Mouse (Mus musculus): ENCODE data around the gene A630076J17Rik.

A630076J17Rik gene

GRCm38 (mm10) chr3:107230527-107230926 lies at the start of gene A630076J17Rik:
A630076J17Rik (plus strand) TSS chr3:107230614.
- DNase-seq (ENCODE audit: low spot score): no peak

- no peak for DNase-seq (ENCODE audit: low spot score)
Observed at GRCm38 (mm10) chr3:107180860-107181259, 49.6 kb upstream of the A630076J17Rik start.

DNA sequence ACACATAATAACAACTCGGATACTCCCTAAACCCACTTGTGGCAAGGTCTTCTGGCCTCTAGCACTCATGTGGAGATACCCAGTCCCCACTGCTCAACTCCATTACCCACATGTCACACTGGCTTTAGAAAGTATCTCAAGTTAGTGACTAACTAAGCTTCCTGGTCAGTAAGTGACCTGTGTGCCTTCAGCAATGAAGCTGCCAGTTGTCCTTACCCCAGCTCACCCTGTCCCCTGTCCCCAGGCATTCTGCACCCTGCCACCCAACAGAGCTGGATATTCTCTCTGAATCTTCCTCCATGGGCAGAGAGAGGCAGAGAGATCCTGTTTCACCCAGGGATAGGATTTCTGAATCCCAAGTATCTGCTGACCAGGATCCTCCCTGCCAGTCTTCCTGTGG lies 47.7 kb upstream of the A630076J17Rik start, which contains the start of gene Kcna10:
Gene Kcna10 (plus strand): TSS at position 301 of the 400 bp plus-strand sequence.
- no peak for DNase-seq (ENCODE audit: low spot score)

- no peak for DNase-seq (ENCODE audit: low spot score)
Observed at GRCm38 (mm10) chr3:107183178-107183577, 47.2 kb upstream of the A630076J17Rik start.

- no peak for DNase-seq (ENCODE audit: low spot score)
Observed at GRCm38 (mm10) chr3:107185597-107185996, 44.8 kb upstream of the A630076J17Rik start.

- DNase-seq (ENCODE audit: low spot score): no peak
Observed at GRCm38 (mm10) chr3:107187022-107187421, 43.4 kb upstream of the A630076J17Rik start.

DNA sequence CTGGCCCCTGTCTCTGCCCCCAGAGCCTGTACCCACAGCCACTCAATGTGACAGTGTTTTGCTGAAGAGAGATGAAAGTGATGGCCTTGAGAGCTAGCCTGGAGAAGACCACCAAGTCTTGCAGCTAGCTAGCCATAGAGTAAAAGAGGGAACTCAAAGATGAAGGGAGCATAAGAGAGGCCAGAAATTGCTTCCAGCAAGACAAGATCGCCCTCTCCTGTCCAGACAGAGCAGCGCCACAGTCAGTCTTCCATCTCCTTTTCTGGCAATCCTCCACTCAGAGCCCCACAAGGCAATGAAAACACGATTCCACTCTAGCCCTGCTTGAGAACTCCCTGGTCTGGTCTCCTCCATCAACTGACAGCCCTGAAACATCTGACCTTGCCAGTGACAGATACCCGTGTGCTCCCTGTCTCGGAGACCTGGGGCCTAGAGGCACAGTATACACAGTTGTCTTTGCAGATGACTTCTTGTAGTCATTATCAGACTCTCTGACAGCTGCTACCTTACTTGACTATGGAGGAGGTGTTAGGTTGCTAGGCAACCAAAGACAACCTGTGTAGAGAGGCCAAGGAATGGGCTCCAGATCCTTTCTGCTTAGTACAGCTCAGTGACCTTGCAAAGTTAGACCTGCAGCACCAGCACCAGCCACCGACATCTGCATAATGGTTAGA lies 42.1 kb upstream of the A630076J17Rik start:
- peak; percentile 58 for DNase-seq (ENCODE audit: low spot score)

- no peak for DNase-seq (ENCODE audit: low spot score)
Observed at GRCm38 (mm10) chr3:107201310-107202180, 28.9 kb upstream of the A630076J17Rik start.

- no peak for DNase-seq (ENCODE audit: low spot score)
Observed at GRCm38 (mm10) chr3:107204413-107204812, 26.0 kb upstream of the A630076J17Rik start.

GRCm38 (mm10) chr3:107205170-107205569 lies 25.2 kb upstream of the A630076J17Rik start:
- no peak for DNase-seq (ENCODE audit: low spot score)

DNA sequence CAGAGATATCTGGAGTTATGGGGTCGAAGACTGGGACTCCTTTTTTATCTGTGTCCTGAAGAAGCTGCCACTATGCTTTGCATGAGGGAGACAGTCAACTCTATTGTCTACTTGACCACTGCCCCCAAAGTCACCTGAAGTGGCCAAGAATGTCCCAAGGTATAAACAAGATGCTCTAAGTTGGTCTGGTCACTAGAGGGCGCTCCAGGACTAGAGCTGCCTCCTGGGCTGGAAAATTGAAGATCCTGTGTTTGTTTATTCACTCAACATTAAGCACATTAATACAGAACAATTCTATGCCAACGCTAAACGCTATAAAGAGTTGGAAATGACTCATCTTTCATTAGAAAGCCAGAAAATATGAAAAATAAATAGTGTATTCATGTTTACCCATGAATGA lies 24.4 kb upstream of the A630076J17Rik start:
- DNase-seq (ENCODE audit: low spot score): peak; percentile 84

DNA sequence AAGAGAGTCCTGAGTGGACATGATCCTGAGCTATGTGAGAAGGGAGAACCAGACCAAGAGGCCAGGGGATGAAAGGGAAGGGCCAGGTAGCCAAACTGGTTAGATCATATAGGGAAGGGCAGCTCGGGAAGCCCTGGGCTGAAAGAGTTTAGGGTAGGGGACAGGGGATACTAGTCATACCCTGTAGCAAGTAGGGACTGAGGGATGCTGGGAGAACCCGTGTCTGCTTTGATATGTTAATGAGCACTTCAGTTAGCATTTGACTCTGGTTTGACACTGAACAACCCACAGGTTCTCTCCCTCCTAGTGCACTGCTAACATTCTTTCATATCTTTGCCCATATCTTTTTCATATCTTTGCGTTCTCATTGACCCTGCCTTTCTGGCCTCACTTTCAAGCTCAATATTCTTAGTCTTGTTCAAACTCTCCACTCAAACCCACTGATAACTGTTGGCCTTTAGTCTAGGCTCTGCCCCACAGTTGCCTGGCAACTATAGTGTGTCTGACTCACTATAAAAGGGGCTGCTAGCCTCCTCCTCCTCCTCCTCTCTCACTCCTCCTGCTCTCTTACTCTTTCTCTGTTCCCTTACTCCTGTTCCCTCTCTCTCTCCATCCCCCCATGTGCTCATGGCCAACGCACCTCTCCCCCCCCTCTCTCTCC lies 23.8 kb upstream of the A630076J17Rik start:
- no peak for DNase-seq (ENCODE audit: low spot score)

DNA sequence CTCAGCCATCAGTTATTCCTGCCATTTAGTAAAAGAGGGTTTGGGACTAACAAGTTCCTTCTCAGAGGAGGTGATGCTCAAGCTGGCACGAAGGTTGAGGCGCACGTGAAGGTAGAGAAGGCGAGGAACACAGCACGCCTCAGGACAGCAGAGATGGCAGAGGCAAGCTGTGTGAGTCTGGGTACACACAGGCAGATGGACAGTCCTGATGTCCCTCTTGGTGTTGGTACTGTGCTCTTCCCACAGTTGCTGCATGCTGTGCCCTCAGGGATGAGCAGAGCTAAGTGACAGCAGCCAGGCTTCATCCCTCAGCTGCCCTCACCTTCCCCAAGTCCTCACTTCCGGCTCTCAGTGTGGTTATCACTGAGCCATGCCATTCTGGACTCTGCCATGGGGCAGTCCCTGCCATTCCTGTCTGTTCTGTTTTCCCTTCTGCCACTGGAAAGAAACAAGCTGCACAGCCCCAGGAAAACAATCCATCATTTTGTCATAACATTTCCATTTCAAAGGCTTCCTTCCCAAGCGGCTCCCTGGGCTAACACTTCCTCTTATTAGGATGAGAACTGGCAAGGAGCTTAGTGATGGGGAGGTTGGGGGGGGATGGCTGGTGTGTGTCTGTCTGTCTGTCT lies 22.7 kb upstream of the A630076J17Rik start:
- peak; percentile 29 for DNase-seq (ENCODE audit: low spot score)

DNA sequence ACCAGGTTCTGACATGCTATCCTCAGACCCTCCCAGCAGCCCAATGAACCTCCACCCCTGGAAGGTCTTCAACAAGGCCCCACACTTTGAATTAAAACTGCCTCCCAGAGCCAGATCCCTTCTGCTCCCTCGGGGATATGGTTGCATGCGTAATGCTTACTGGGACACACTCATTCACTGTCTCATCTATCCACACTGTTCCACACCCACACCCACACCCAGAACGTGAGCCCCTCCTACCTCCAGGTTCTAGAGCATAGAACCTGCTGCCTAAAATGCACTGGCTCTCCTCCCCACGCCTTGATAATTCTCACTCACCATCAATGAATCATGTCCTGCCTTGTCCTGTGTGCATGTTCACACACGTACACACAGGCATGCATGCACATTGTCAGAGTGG lies 15.8 kb upstream of the A630076J17Rik start:
- DNase-seq (ENCODE audit: low spot score): no peak

GRCm38 (mm10) chr3:107216400-107217100 lies 13.9 kb upstream of the A630076J17Rik start:
- DNase-seq (ENCODE audit: low spot score): no peak

DNA sequence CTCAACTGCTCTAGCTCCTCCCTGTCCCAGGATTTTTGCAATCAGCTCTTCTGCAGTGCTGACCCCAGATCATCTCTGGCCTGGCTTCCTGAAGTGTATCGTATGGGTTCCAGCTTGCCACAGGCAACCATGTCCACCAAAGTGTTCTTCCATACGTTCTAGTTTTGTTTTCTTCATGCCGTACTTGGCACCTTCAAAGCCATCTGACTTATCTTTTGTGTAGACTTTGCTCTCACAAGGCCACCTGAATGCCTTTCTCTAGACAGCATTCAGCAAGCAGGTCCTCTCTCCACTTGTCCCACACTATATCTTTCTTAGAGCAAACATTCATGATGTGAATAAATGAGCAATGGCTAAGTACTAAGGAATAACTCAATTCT lies 13.3 kb upstream of the A630076J17Rik start:
- DNase-seq (ENCODE audit: low spot score): no peak

DNA sequence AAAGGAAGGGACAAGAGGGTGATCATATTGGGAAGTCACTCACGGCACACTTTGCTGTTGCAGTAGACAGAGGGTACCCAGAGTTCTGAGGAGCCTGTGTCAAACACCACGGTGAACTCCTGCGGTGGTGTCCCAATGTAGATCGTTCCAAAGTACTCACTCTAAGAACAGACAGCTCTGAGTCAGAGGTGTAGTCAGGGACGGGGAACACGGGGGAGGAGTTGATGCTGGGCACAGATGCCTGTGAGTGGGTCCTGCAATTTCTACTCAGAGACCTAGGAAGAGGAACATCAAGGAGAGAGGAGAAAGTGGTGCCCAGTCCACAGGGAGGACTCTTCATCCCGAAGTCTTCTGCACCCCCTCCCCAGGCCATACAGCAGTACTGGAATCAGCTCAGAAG lies 11.8 kb upstream of the A630076J17Rik start:
- no peak for DNase-seq (ENCODE audit: low spot score)

DNA sequence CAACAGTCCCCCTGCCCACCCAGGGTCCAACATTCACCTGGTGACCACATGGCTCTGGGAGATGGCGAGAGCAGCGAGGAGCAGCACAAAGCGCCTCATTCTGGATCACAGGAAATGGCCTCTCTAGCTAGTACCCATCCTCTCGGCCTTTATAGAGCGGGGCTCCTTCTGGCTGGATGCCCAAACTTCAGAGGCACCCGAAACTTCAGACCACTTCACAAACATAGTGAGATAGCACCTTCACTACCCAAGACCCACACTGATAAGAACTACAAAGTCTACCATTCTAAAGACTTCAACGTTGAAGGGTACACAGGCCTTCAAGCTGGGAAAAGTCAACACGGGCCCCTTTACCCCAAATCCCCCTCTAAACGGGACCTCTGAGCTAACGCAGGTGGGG lies 8.8 kb upstream of the A630076J17Rik start, which contains the start of gene Cym:
Gene Cym (minus strand): TSS at position 125 of the 400 bp plus-strand sequence.
- no peak for DNase-seq (ENCODE audit: low spot score)

DNA sequence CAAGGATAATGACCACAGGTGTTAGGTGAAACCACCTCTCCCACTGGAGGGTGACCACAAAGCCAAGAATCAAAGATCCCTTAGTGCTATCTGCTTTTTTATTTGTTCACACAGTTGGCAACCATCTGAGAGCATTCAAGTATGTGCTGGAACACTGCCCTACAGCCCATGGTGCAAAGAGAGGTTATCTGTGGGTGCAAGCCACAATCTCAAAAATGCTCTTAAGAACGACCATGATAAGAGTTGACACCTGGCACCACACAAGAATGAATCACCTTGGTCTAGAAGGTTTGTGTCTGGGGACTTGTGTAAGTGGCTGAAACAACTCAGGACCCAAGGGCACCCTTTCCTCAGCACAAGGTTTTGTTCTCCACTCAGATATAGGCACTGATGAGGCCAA lies 7.2 kb upstream of the A630076J17Rik start:
- DNase-seq (ENCODE audit: low spot score): no peak

- no peak for DNase-seq (ENCODE audit: low spot score)
Observed at GRCm38 (mm10) chr3:107225820-107226219, 4.6 kb upstream of the A630076J17Rik start.

DNA sequence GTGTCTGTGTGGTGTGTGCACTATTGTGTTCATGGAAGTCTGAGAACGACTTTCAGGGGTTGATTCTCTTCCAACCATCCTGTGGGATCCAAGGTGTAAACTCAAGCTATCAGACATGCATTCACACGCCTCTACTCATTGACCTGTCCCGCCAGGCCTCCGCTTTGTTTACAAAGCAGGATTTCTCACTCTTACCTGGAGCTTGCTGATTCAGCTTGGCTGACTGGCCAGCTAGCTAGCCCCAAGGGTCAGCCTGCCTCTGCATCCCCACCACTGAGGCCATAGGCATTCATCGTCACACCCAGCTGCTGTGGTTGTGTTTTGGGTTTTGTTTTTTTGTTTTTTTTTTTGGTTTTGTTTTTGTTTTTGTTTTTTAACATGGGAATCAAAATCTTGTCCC lies 1.2 kb upstream of the A630076J17Rik start:
- DNase-seq (ENCODE audit: low spot score): no peak

All from embryo, embryonic 10.5 days (tissue).